Mouse (Mus musculus) lung, embryonic 15.5 days (tissue): ENCODE measurements around the gene Nipal4. TPM values are rescaled to one million over a fixed set of nuclear protein-coding genes. Genes with fewer than 3 reads are reported as not detected.

Experiments used
- ATAC-seq: fragments of 200-750 bp; cut with Nextera tagmentation; 2 replicates; pipeline ENCODE4 v1.8.0; 2017; ENCODE audit warnings: moderate number of reproducible peaks, borderline replicate concordance; ENCODE audit not compliant: low FRiP score, low TSS enrichment; ENCODE audit errors: extremely low read depth
- H3K27ac ChIP-seq: fragments of 300-500 bp; sonication (generic); 2 replicates; pipeline ENCODE4 v1.5.1; 2015; ENCODE audit warnings: moderate library complexity, mild to moderate bottlenecking, inconsistent platforms
- H3K27me3 ChIP-seq: fragments of 300-500 bp; sonication (generic); 2 replicates; pipeline ENCODE4 v1.6.1; 2015; ENCODE audit warnings: inconsistent platforms
- H3K36me3 ChIP-seq: fragments of 300-500 bp; sonication (generic); 2 replicates; pipeline ENCODE4 v1.6.1; 2015; ENCODE audit warnings: inconsistent platforms
- H3K4me1 ChIP-seq: fragments of 300-500 bp; sonication (generic); 2 replicates; pipeline ENCODE4 v1.6.1; 2015; ENCODE audit warnings: inconsistent platforms
- H3K4me2 ChIP-seq: fragments of 300-500 bp; sonication (generic); 2 replicates; pipeline ENCODE4 v1.6.1; 2015; ENCODE audit warnings: inconsistent platforms, mild to moderate bottlenecking, moderate library complexity
- H3K4me3 ChIP-seq: fragments of 300-500 bp; sonication (generic); 2 replicates; pipeline ENCODE4 v1.5.1; 2015; ENCODE audit warnings: mild to moderate bottlenecking, inconsistent platforms
- H3K9ac ChIP-seq: fragments of 300-500 bp; sonication (generic); 2 replicates; pipeline ENCODE4 v1.6.1; 2015; ENCODE audit warnings: inconsistent platforms
- H3K9me3 ChIP-seq: fragments of 300-500 bp; sonication (generic); 2 replicates; pipeline ENCODE4 v1.6.1; 2016; ENCODE audit warnings: inconsistent platforms
- WGBS: fragments of 180-500 bp; shearing (Covaris S2); methylation state at CpG from one replicate; pipeline ENCODE4 v1.1.7; 2015; 5-methylcytosine and 5-hydroxymethylcytosine counted together
- polyA plus RNA-seq: library from polyadenylated mRNA; unstranded; fragments of >200 nt; fragmentation: Nextera tagmentation; extraction: Ambion mirVana; gene quantifications from 2 replicates; pipeline ENCODE4 v1.2.1, GENCODE M21; 2015

Nipal4 gene
- polyA plus RNA-seq, 1 experiment from 2014 or later, result 1.7 TPM

- Histone ChIP-seq H3K4me2 (no peak overlapping the region), H3K4me1 (no peaks in the 10 kb centered on the region), H3K4me3 (no peak overlapping the region), H3K9me3 (no peaks in the 10 kb centered on the region), H3K27ac (no peak overlapping the region), H3K27me3 (no peaks in the 10 kb centered on the region), H3K9ac (no peak overlapping the region), H3K36me3 (peaks cover 48% of the 10 kb centered on the region)
- ATAC-seq, result no peak
- 83% methylated on average over 12 of the region's 12 CpGs for WGBS
Measured at GRCm38 (mm10) chr11:46125093-46125834, 41.0 kb downstream of the Nipal4 start.

GRCm38 (mm10) chr11:46123328-46123866 lies 42.9 kb downstream of the Nipal4 start:
- H3K4me1 ChIP-seq, result no peaks in the 10 kb centered on the region
- H3K4me2 ChIP-seq, result no peak overlapping the region
- no peak overlapping the region for H3K27ac ChIP-seq
- no peaks in the 10 kb centered on the region for H3K27me3 ChIP-seq
- H3K9me3 ChIP-seq, result no peaks in the 10 kb centered on the region
- no peak overlapping the region for H3K4me3 ChIP-seq
- H3K36me3 ChIP-seq, result peaks cover 45% of the 10 kb centered on the region
- whole genome bisulfite sequencing, result 90% methylated on average over 8 of the region's 8 CpGs
- ATAC-seq, result no peak
- H3K9ac ChIP-seq, result no peak overlapping the region

GRCm38 (mm10) chr11:46122875-46123274 lies 43.4 kb downstream of the Nipal4 start:
- H3K27me3 ChIP-seq, result no peaks in the 10 kb centered on the region
- H3K27ac ChIP-seq, result no peak overlapping the region
- no peaks in the 10 kb centered on the region for H3K9me3 ChIP-seq
- no peaks in the 10 kb centered on the region for H3K4me1 ChIP-seq
- no peak overlapping the region for H3K4me3 ChIP-seq
- no peak overlapping the region for H3K9ac ChIP-seq
- ATAC-seq, result no peak
- H3K36me3 ChIP-seq, result peaks cover 50% of the 10 kb centered on the region
- 84% methylated on average over 4 of the region's 4 CpGs for WGBS
- no peak overlapping the region for H3K4me2 ChIP-seq

GRCm38 (mm10) chr11:46121666-46122065 lies 44.6 kb downstream of the Nipal4 start:
- no peak overlapping the region for H3K4me3 ChIP-seq
- WGBS, result 69% methylated on average over 4 of the region's 4 CpGs
- peaks cover 50% of the 10 kb centered on the region for H3K36me3 ChIP-seq
- no peak overlapping the region for H3K4me2 ChIP-seq
- H3K9ac ChIP-seq, result no peak overlapping the region
- no peaks in the 10 kb centered on the region for H3K27me3 ChIP-seq
- no peak overlapping the region for H3K27ac ChIP-seq
- no peaks in the 10 kb centered on the region for H3K4me1 ChIP-seq
- H3K9me3 ChIP-seq, result no peaks in the 10 kb centered on the region
- ATAC-seq, result no peak

- no peaks in the 10 kb centered on the region for H3K27me3 ChIP-seq
- no peak for ATAC-seq
- no peak overlapping the region for H3K27ac ChIP-seq
- no peak overlapping the region for H3K4me2 ChIP-seq
- WGBS, result 84% methylated on average over 10 of the region's 10 CpGs
- H3K9me3 ChIP-seq, result no peaks in the 10 kb centered on the region
- H3K4me1 ChIP-seq, result 0 out of 2 replicates have a peak, but pooled peaks cover 6% of the 10 kb centered on the region
- H3K4me3 ChIP-seq, result no peak overlapping the region
- H3K9ac ChIP-seq, result no peak overlapping the region
- H3K36me3 ChIP-seq, result peaks cover 49% of the 10 kb centered on the region
Measured at GRCm38 (mm10) chr11:46120084-46120483, 46.2 kb downstream of the Nipal4 start.

- Histone ChIP-seq H3K4me3 (no peak overlapping the region), H3K27me3 (no peaks in the 10 kb centered on the region), H3K27ac (no peak overlapping the region), H3K9ac (no peak overlapping the region), H3K4me2 (no peak overlapping the region), H3K4me1 (peaks cover 8% of the 10 kb centered on the region; the same call in 1 of the 2 replicates), H3K9me3 (no peaks in the 10 kb centered on the region), H3K36me3 (peaks cover 51% of the 10 kb centered on the region)
- ATAC-seq, result no peak
- 24% methylated on average over 4 of the region's 4 CpGs for WGBS
Measured at GRCm38 (mm10) chr11:46119624-46120023, 46.7 kb downstream of the Nipal4 start.

DNA sequence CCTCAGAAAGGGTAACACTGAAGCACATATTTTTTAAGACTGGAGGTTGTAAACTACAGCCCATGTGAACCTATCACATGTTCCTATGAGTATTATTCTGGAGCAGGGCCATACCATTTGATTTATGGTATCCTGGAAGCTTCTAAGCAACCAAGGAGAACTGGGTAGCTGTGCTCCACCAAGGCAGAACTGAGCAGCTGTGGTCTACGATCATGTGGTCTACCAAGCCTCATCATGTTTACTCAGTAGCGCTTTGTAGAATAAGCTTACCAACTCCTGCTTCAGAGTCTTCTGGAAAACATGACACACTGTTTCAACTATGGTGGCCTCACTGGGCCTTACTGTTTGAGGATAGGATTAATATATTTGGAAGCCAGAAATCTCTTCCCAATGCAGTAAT lies 49.8 kb downstream of the Nipal4 start:
- Histone ChIP-seq H3K27me3 (no peaks in the 10 kb centered on the region), H3K9me3 (no peaks in the 10 kb centered on the region), H3K4me2 (no peak overlapping the region), H3K4me3 (no peak overlapping the region), H3K9ac (no peak overlapping the region), H3K36me3 (peaks cover 37% of the 10 kb centered on the region), H3K27ac (no peak overlapping the region), H3K4me1 (peaks cover 9% of the 10 kb centered on the region)
- WGBS, result 73% methylated on average over 2 of the region's 2 CpGs
- no peak for ATAC-seq

GRCm38 (mm10) chr11:46115411-46116173 lies 50.7 kb downstream of the Nipal4 start:
- 62% methylated on average over 9 of the region's 9 CpGs for WGBS
- H3K27ac ChIP-seq, result peak overlapping the region; percentile 23; the same call in 1 of the 2 replicates
- no peaks in the 10 kb centered on the region for H3K9me3 ChIP-seq
- H3K4me3 ChIP-seq, result no peak overlapping the region
- H3K9ac ChIP-seq, result no peak overlapping the region
- no peak overlapping the region for H3K4me2 ChIP-seq
- peaks cover 30% of the 10 kb centered on the region for H3K36me3 ChIP-seq
- peaks cover 9% of the 10 kb centered on the region for H3K4me1 ChIP-seq
- no peaks in the 10 kb centered on the region for H3K27me3 ChIP-seq
- ATAC-seq, result no peak

GRCm38 (mm10) chr11:46115011-46115410 lies 51.3 kb downstream of the Nipal4 start:
- no peaks in the 10 kb centered on the region for H3K27me3 ChIP-seq
- no peak for ATAC-seq

DNA sequence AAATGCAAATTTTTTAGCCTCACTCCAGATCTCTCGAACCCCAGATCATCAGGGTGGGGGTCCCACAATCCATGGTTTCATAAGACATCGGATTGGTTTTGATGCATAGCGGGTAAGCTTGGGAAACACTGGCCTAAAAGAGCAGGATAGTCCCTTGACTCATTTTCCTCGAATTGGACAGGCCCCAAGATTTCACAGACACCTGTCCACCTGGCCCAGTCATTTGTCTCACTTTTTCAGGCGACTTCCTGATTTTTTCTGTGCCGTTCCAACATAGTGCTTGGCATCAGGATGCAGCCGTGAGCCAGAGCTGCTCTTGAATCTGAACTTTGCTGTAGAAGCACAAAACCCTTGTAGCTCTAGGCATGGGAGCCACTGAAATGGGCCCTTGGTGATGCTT lies 52.1 kb downstream of the Nipal4 start:
- Histone ChIP-seq H3K27me3 (no peaks in the 10 kb centered on the region), H3K4me3 (no peak overlapping the region), H3K9ac (no peak overlapping the region), H3K4me2 (no peak overlapping the region), H3K27ac (no peak overlapping the region), H3K36me3 (peaks cover 30% of the 10 kb centered on the region), H3K9me3 (no peaks in the 10 kb centered on the region), H3K4me1 (peaks cover 16% of the 10 kb centered on the region)
- no peak for ATAC-seq
- WGBS, result 89% methylated on average over 7 of the region's 7 CpGs

More at GRCm38 (mm10) chr11:46115011-46115410, 51.3 kb downstream of the Nipal4 start:
- WGBS, result 60% methylated on average over 4 of the region's 4 CpGs
- Histone ChIP-seq H3K4me3 (no peak overlapping the region), H3K4me1 (peaks cover 14% of the 10 kb centered on the region), H3K36me3 (peaks cover 30% of the 10 kb centered on the region), H3K9me3 (no peaks in the 10 kb centered on the region), H3K9ac (no peak overlapping the region), H3K27ac (no peak overlapping the region), H3K4me2 (no peak overlapping the region)

DNA sequence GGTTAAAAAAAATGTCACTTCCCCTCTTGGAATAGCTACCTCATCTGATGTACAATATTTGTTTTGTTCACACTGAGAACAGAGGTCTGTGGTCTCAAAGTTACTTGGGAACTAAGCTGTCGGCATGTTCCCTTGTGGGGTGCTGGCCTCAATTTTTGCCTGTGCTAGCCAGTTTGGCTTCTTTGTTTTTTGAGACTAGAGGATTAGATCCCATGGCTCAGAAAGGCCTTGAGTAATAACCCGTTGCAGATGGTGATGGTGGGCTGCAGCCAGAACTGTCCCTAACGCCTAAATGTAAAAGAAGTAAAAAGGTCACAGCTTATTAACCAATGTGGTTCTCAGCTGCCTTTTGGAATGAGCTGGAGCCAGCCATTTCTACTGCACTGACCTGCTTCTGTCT lies 53.1 kb downstream of the Nipal4 start:
- Histone ChIP-seq H3K27me3 (no peaks in the 10 kb centered on the region), H3K9ac (no peak overlapping the region), H3K4me3 (no peak overlapping the region), H3K9me3 (no peaks in the 10 kb centered on the region), H3K4me2 (no peak overlapping the region), H3K36me3 (peaks cover 22% of the 10 kb centered on the region), H3K4me1 (peaks cover 16% of the 10 kb centered on the region), H3K27ac (no peak overlapping the region)
- ATAC-seq, result no peak
- 61% methylated on average over 3 of the region's 3 CpGs for WGBS

DNA sequence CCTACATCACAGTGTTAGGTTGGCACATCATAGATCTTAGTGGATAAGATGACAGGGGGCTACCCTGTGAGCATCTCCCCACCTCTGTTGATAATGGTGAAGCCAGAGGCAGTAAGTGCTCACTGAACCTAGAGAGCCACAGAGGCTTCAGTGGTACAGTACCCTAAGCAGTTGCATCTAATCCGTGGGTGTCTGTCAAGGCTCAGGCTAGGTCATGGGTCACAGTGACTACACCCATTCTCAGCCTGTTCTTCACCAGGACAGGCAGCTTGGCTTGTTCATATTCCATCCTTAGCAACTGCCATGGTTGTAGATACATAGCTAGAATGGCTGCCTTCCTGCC lies 55.4 kb downstream of the Nipal4 start:
- Histone ChIP-seq H3K4me1 (peaks cover 16% of the 10 kb centered on the region), H3K9ac (no peak overlapping the region), H3K9me3 (no peaks in the 10 kb centered on the region), H3K27me3 (no peaks in the 10 kb centered on the region), H3K27ac (no peak overlapping the region), H3K36me3 (peaks cover 25% of the 10 kb centered on the region; the same call in 1 of the 2 replicates), H3K4me3 (no peak overlapping the region), H3K4me2 (no peak overlapping the region)
- WGBS, result 71% methylated on average over 1 of the region's 1 CpGs
- no peak for ATAC-seq
